Mouse (Mus musculus): ENCODE data around the gene Sf1.

DNA sequence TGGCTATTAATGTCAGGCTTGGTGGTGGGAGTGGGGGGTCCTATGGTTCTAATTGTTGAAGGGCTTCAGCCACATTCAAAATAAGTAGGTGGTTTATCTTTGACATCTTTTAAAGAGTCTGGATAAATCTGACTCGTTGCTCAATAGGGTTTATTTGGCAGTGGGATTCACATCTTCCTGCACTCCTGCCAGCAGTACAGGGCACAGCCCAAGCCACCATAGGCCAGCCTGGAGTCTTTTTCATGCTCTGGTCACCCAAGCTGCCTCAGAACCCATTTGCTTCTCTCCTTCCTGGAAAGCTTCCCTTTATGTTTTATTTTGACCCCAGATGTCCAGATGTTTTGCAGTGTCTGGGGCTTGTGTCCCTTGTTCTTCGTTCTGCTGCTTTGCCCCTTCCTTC, 13.2 kb downstream of the Sf1 start:
- TF ChIP-seq POLR2A (IDR thresholded peaks at IDR 0.05; ENCODE audit: insufficient read depth, low read length): no peak
- no peak for TF ChIP-seq CTCF (IDR thresholded peaks at IDR 0.05; ENCODE audit: low read depth, low read length)
- TF ChIP-seq EP300 (IDR thresholded peaks at IDR 0.05; ENCODE audit: insufficient read depth, low read depth, low read length): no peak
